Mouse (Mus musculus) CH12.LX (cell line): Measurements from ENCODE around the gene Cryl1. TPM values are rescaled to one million over a fixed set of nuclear protein-coding genes. Genes with fewer than 3 reads are reported as not detected.

Experiments used
- DNase-seq: peaks from one replicate; pipeline ENCODE4 v3.0.0-alpha.2; 2013; ENCODE audit errors: extremely low read depth
- H3K27ac ChIP-seq: 2 replicates; pipeline ENCODE4 v1.5.1; 2012; ENCODE audit warnings: low read depth, mild to moderate bottlenecking, control low read depth, moderate library complexity; ENCODE audit not compliant: insufficient read depth
- H3K27me3 ChIP-seq: replicated peaks from 2 replicates; pipeline ENCODE3; 2012; ENCODE audit warnings: inconsistent platforms
- H3K36me3 ChIP-seq, 2 experiments: replicated peaks in 1 of 2; 2 replicates each; pipeline versions ENCODE3 to v1.6.1; 2012; ENCODE audit warnings: inconsistent platforms in 1 of 2, low read length in 1 of 2, mild to moderate bottlenecking in 1 of 2, mixed read lengths in 1 of 2, moderate library complexity in 1 of 2; ENCODE audit not compliant: control insufficient read depth in 1 of 2, insufficient read depth in 1 of 2
- H3K4me1 ChIP-seq, 2 experiments: 2 replicates each; pipeline ENCODE4 v1.6.1; 2012; ENCODE audit warnings: inconsistent platforms in 1 of 2, moderate library complexity in 1 of 2; ENCODE audit not compliant: insufficient read depth in 2 of 2, control insufficient read depth in 1 of 2
- H3K4me2 ChIP-seq: 2 replicates; pipeline ENCODE4 v1.6.1; 2012; ENCODE audit warnings: low read depth, mild to moderate bottlenecking, control low read depth; ENCODE audit not compliant: poor library complexity, insufficient read depth, severe bottlenecking
- H3K4me3 ChIP-seq, 3 experiments: fragments of 150-350 bp in 1 of 3; sonication (generic) in 1 of 3; replicated peaks in 1 of 3; 2 replicates each; pipeline versions ENCODE3 to v1.5.1; 2011 to 2012; ENCODE audit warnings: low read depth in 2 of 3, low read length in 2 of 3, mild to moderate bottlenecking in 2 of 3, moderate library complexity in 2 of 3, control low read depth in 1 of 3, improper control_type of control experiment in 1 of 3, inconsistent platforms in 1 of 3, mixed read lengths in 1 of 3; ENCODE audit not compliant: poor library complexity in 1 of 3
- H3K79me2 ChIP-seq: replicated peaks from 2 replicates; pipeline ENCODE4 v1.6.1; 2012; ENCODE audit warnings: mild to moderate bottlenecking, moderate library complexity; ENCODE audit not compliant: control insufficient read depth, poor library complexity, insufficient read depth, severe bottlenecking; ENCODE audit errors: extremely low read depth
- H3K9ac ChIP-seq: 2 replicates; pipeline ENCODE4 v1.6.1; 2012; ENCODE audit warnings: low read depth, mild to moderate bottlenecking, control low read depth, moderate library complexity; ENCODE audit not compliant: insufficient read depth
- H3K9me3 ChIP-seq: replicated peaks from 2 replicates; pipeline ENCODE3; 2012; ENCODE audit warnings: low read length, inconsistent platforms, mixed read lengths
- BHLHE40 ChIP-seq: IDR thresholded peaks from 2 replicates; pipeline ENCODE4 v1.6.1; 2011; ENCODE audit warnings: mild to moderate bottlenecking, low read depth, low read length, improper control_type of control experiment
- CHD2 ChIP-seq: IDR thresholded peaks from 2 replicates; pipeline ENCODE4 v1.6.1; 2011; ENCODE audit warnings: low read length, improper control_type of control experiment
- EP300 ChIP-seq: IDR thresholded peaks from 2 replicates; pipeline ENCODE4 v1.6.1; 2011; ENCODE audit warnings: low read length, improper control_type of control experiment
- GABPA ChIP-seq: IDR thresholded peaks from 2 replicates; pipeline ENCODE4 v1.6.1; 2012; ENCODE audit warnings: low read depth, low read length, improper control_type of control experiment, inconsistent platforms; ENCODE audit not compliant: insufficient replicate concordance
- HCFC1 ChIP-seq: IDR thresholded peaks from 2 replicates; pipeline ENCODE4 v1.6.1; 2012; ENCODE audit warnings: low read depth, mild to moderate bottlenecking, inconsistent platforms, low read length, improper control_type of control experiment
- JUN ChIP-seq: IDR thresholded peaks from 2 replicates; pipeline ENCODE4 v1.6.1; 2011; ENCODE audit warnings: low read depth, mild to moderate bottlenecking, low read length, improper control_type of control experiment, moderate library complexity; ENCODE audit not compliant: insufficient read depth
- MAFK ChIP-seq: IDR thresholded peaks from 2 replicates; pipeline ENCODE4 v1.6.1; 2011; ENCODE audit warnings: low read length, improper control_type of control experiment; ENCODE audit not compliant: insufficient replicate concordance
- MEF2A ChIP-seq: IDR thresholded peaks from 2 replicates; pipeline ENCODE4 v1.6.1; 2014; ENCODE audit warnings: low read depth, mild to moderate bottlenecking, inconsistent platforms, low read length, improper control_type of control experiment, borderline replicate concordance
- POLR2A ChIP-seq: IDR thresholded peaks from 2 replicates; pipeline ENCODE4 v1.6.1; 2011; ENCODE audit warnings: low read depth, mild to moderate bottlenecking, improper control_type of control experiment, low read length
- SIN3A ChIP-seq: IDR thresholded peaks from 2 replicates; pipeline ENCODE4 v1.6.1; 2012; ENCODE audit warnings: low read length, improper control_type of control experiment, inconsistent platforms
- SMC3 ChIP-seq: IDR thresholded peaks from 2 replicates; pipeline ENCODE4 v1.6.1; 2011; ENCODE audit warnings: low read depth, low read length, improper control_type of control experiment
- TCF12 ChIP-seq: IDR thresholded peaks from 2 replicates; pipeline ENCODE4 v1.6.1; 2014; ENCODE audit warnings: low read depth, mild to moderate bottlenecking, inconsistent platforms, low read length, improper control_type of control experiment
- UBTF ChIP-seq: IDR thresholded peaks from 2 replicates; pipeline ENCODE4 v1.6.1; 2012; ENCODE audit warnings: low read depth, mild to moderate bottlenecking, inconsistent platforms, low read length, improper control_type of control experiment, moderate library complexity
- USF2 ChIP-seq: conservative IDR thresholded peaks from 2 replicates; pipeline ENCODE4 v1.6.1; 2011; ENCODE audit warnings: low read depth, low read length, improper control_type of control experiment
- ZKSCAN1 ChIP-seq: IDR thresholded peaks from 2 replicates; pipeline ENCODE4 v1.6.1; 2012; ENCODE audit warnings: low read depth, inconsistent platforms, low read length, improper control_type of control experiment, borderline replicate concordance
- ZMIZ1 ChIP-seq: IDR thresholded peaks from 2 replicates; pipeline ENCODE4 v1.6.1; 2012; ENCODE audit warnings: low read depth, mild to moderate bottlenecking, inconsistent platforms, low read length, improper control_type of control experiment
- dilution Hi-C: fragments of 300-500 bp; cut with MboI; formaldehyde crosslinking; loops from 2 replicates; pipeline ENCODE4 v1.14.3; 2020; ENCODE audit warnings: low sequenced_read_pairs; ENCODE audit not compliant: extremely low pct_unique_long_range_greater_than_20kb, extremely low pct_ligation_motif_present
- in situ Hi-C: fragments of 300-500 bp; cut with MboI; formaldehyde crosslinking; loops from 3 replicates; pipeline ENCODE4 v1.14.3; 2019; ENCODE audit warnings: low sequenced_read_pairs, low pct_ligation_motif_present, low pct_unique_long_range_greater_than_20kb, mixed read lengths
- polyA plus RNA-seq: library from polyadenylated mRNA; unstranded; fragments of >175 nt; gene quantifications from 2 replicates; pipeline ENCODE4 v1.2.1, GENCODE M21; 2012; ENCODE audit warnings: low read depth; ENCODE audit not compliant: insufficient read length
- total RNA-seq, 2 experiments: library from RNA; depleted of rRNA; stranded (reverse); fragments of 300-350 nt in 1 of 2; fragments of >200 nt in 1 of 2; gene quantifications; 2 replicates each; pipeline ENCODE4 v1.2.3; 2012 to 2014

Gene Cryl1
- total and polyA plus RNA-seq, 3 experiments: 13.1 to 33.7 (median 31.8) TPM

- dilution Hi-C loops (no loop called here), in situ Hi-C loops (no loop called here)
- H3K9me3 ChIP-seq: no peaks in the 10 kb centered on the region
- no peak for TF ChIP-seq TCF12
- TF ChIP-seq SIN3A: no peak
- no peak for TF ChIP-seq JUN
- TF ChIP-seq UBTF: no peak
- TF ChIP-seq GABPA: no peak
- no peak for TF ChIP-seq ZMIZ1
- no peak overlapping the region for H3K4me3 ChIP-seq
- H3K27me3 ChIP-seq: no peaks in the 10 kb centered on the region
- H3K4me2 ChIP-seq: no peak overlapping the region
- no peak overlapping the region for H3K9ac ChIP-seq
- peaks cover 0 to 8% of the 10 kb centered on the region in 2 experiments; a peak in 2 of 4 replicates for H3K4me1 ChIP-seq
- no peak overlapping the region for H3K27ac ChIP-seq
- no peaks in the 10 kb centered on the region for H3K36me3 ChIP-seq
- no peaks in the 10 kb centered on the region for H3K79me2 ChIP-seq
- no peak for DNase-seq
Measured at GRCm38 (mm10) chr14:57242978-57243377, 155.4 kb downstream of the Cryl1 start.

- no peaks in the 10 kb centered on the region for H3K79me2 ChIP-seq
- no peak for TF ChIP-seq BHLHE40
- no peak for TF ChIP-seq MAFK
- no peak for TF ChIP-seq USF2
- no peak for TF ChIP-seq MEF2A
- TF ChIP-seq ZKSCAN1: no peak
- no peak for TF ChIP-seq EP300
- TF ChIP-seq ZMIZ1: no peak
- no peak for TF ChIP-seq HCFC1
- TF ChIP-seq POLR2A: no peak
- no peak for TF ChIP-seq CHD2
- no peak for TF ChIP-seq SMC3
- no peak overlapping the region for H3K27ac ChIP-seq
- in situ Hi-C loops (no loop called here), dilution Hi-C loops (no loop called here)
- H3K9me3 ChIP-seq: no peaks in the 10 kb centered on the region
- DNase-seq: no peak
- no peaks in the 10 kb centered on the region for H3K4me1 ChIP-seq
- no peak overlapping the region for H3K4me2 ChIP-seq
- no peaks in the 10 kb centered on the region for H3K27me3 ChIP-seq
- H3K9ac ChIP-seq: no peak overlapping the region
- no peaks in the 10 kb centered on the region for H3K36me3 ChIP-seq
- no peak overlapping the region for H3K4me3 ChIP-seq
Measured at GRCm38 (mm10) chr14:57235276-57235675, 163.1 kb downstream of the Cryl1 start.
